Mouse (Mus musculus) MEL (cell line): ENCODE measurements around the gene Snx32.

Experiments used
- CTCF ChIP-seq, 3 experiments: IDR thresholded peaks in 2 of 3; conservative IDR thresholded peaks in 1 of 3; 2 replicates each; pipeline ENCODE4 v1.5.1; 2011 to 2012; ENCODE audit warnings: low read length in 3 of 3, low read depth in 2 of 3, mild to moderate bottlenecking in 2 of 3, improper control_type of control experiment in 1 of 3, inconsistent platforms in 1 of 3, mixed read lengths in 1 of 3, moderate library complexity in 1 of 3; ENCODE audit not compliant: control insufficient read depth in 1 of 3, insufficient read depth in 1 of 3, poor library complexity in 1 of 3, severe bottlenecking in 1 of 3
- EP300 ChIP-seq, 2 experiments: IDR thresholded peaks; 2 replicates each; pipeline ENCODE4 v1.6.1; 2011; ENCODE audit warnings: improper control_type of control experiment in 2 of 2, low read length in 2 of 2, low read depth in 1 of 2, mild to moderate bottlenecking in 1 of 2
- MAFK ChIP-seq: IDR thresholded peaks from 2 replicates; pipeline ENCODE4 v1.6.1; 2011; ENCODE audit warnings: low read depth, mild to moderate bottlenecking, low read length, improper control_type of control experiment, borderline replicate concordance
- MAX ChIP-seq: IDR thresholded peaks from 2 replicates; pipeline ENCODE4 v1.6.1; 2011; ENCODE audit warnings: low read length, improper control_type of control experiment
- MAZ ChIP-seq: IDR thresholded peaks from 2 replicates; pipeline ENCODE4 v1.6.1; 2012; ENCODE audit warnings: low read depth, mild to moderate bottlenecking, inconsistent platforms, low read length, improper control_type of control experiment
- POLR2A ChIP-seq, 2 experiments: IDR thresholded peaks; 2 replicates each; pipeline ENCODE4 v1.6.1; 2011 to 2012; ENCODE audit warnings: low read length in 2 of 2, mild to moderate bottlenecking in 2 of 2, control low read depth in 1 of 2, improper control_type of control experiment in 1 of 2, low read depth in 1 of 2, moderate library complexity in 1 of 2; ENCODE audit not compliant: control insufficient read depth in 1 of 2, insufficient read depth in 1 of 2, poor library complexity in 1 of 2
- POLR2AphosphoS2 ChIP-seq: IDR thresholded peaks from 2 replicates; pipeline ENCODE4 v1.6.1; 2011; ENCODE audit warnings: low read length, improper control_type of control experiment
- RCOR1 ChIP-seq: IDR thresholded peaks from 2 replicates; pipeline ENCODE4 v1.6.1; 2012; ENCODE audit warnings: low read depth, mild to moderate bottlenecking, inconsistent platforms, low read length, improper control_type of control experiment
- ZC3H11A ChIP-seq: IDR thresholded peaks from 2 replicates; pipeline ENCODE4 v1.6.1; 2012; ENCODE audit warnings: low read depth, mild to moderate bottlenecking, inconsistent platforms, low read length, improper control_type of control experiment

DNA sequence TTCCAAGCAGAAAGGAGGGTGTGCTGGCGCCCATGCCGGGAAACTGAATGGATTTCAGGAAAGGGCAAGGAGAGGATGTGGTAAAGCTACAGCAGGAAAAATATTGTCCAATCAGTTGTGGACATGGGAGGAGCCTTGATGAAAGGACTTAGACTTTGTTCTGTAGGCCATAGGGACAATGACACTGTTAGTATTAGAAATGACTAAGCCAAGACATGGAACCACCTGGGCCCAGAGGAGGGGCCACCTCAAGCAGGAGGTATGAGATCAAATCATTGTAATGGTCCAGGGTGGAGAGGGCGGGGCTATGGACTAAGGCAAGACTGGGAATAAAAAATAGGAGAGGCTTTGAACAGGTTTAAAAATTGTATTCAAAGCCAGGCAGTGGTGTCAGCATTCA, 8.4 kb upstream of the Snx32 start:
- no peak for TF ChIP-seq MAZ
- no peak for TF ChIP-seq POLR2AphosphoS2
- TF ChIP-seq CTCF (IDR thresholded peaks at IDR 0.05 in 2 of 3, conservative IDR thresholded peaks at IDR 0.05 in 1 of 3; ENCODE audit: control insufficient read depth in 1 of 3, insufficient read depth in 1 of 3, low read depth in 2 of 3, low read length in 3 of 3, poor library complexity in 1 of 3, severe bottlenecking in 1 of 3): no peak
- TF ChIP-seq MAX: no peak
- TF ChIP-seq MAFK: no peak
- TF ChIP-seq ZC3H11A: no peak
- no peak for TF ChIP-seq EP300 (IDR thresholded peaks at IDR 0.05; ENCODE audit: low read depth in 1 of 2, low read length in 2 of 2)
- TF ChIP-seq POLR2A (IDR thresholded peaks at IDR 0.05; ENCODE audit: control insufficient read depth in 1 of 2, insufficient read depth in 1 of 2, low read depth in 1 of 2, low read length in 2 of 2, poor library complexity in 1 of 2): no peak
- no peak for TF ChIP-seq RCOR1
